Mouse (Mus musculus): ENCODE results near the gene Sec14l1. TPM values are rescaled to one million over a fixed set of nuclear protein-coding genes. Genes with fewer than 3 reads are reported as not detected.

Sec14l1 gene
- polyA plus RNA-seq, 1 experiment = 133 TPM

DNA sequence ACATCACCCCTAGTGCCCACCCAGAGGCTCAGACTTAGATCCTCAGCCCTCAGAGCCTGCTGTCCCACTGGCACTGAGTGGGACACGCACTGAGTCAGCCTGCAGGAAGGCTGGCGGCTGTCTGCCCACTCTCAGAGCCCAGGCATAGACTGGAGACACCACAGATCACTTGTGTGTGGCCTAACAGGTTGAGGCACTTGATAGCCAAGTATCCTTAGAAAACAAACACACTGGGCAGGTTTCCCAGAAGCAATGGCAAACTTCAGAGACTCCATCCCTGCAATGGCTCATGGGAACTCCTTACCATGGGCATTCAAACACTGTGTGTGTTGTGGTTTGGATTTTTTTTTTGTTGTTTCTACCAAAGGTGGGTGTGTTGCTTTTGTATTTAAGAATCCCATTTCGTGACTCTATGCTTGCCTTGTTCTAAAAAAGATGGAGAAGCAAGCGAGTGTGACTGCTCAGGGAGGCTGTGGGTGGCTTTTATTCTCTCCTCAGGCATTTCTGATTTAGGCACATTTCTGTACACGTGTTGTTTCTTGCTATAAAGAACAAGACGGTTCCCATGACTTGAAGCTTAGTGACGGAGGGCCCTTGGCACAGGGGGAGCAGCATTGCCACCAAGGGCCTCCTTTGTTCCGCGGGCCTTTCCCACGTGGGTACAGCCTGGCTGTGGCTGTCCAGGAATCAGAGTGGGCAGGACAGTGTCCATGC is 10.8 kb upstream of the Sec14l1 start:
- Histone ChIP-seq H3K36me3 (ENCODE audit: control insufficient read depth, insufficient read depth, low read length) (no peaks in the 10 kb centered on the region), H3K4me3 (ENCODE audit: control insufficient read depth, low read depth, low read length) (no peak overlapping the region), H3K27me3 (ENCODE audit: control insufficient read depth, insufficient read depth, low read length) (no peaks in the 10 kb centered on the region), H3K4me1 (ENCODE audit: control insufficient read depth, insufficient read depth, low read length) (peaks cover 5% of the 10 kb centered on the region; the same call in 1 of the 2 replicates), H3K27ac (ENCODE audit: control insufficient read depth, insufficient read depth, low read depth, low read length) (peak overlapping the region; percentile 67)
- no peak for TF ChIP-seq POLR2A (IDR thresholded peaks at IDR 0.05; ENCODE audit: control insufficient read depth, low read depth, low read length)
- no peak for TF ChIP-seq CTCF (IDR thresholded peaks at IDR 0.05; ENCODE audit: control insufficient read depth, insufficient read depth, insufficient replicate concordance, low read depth, low read length)

DNA sequence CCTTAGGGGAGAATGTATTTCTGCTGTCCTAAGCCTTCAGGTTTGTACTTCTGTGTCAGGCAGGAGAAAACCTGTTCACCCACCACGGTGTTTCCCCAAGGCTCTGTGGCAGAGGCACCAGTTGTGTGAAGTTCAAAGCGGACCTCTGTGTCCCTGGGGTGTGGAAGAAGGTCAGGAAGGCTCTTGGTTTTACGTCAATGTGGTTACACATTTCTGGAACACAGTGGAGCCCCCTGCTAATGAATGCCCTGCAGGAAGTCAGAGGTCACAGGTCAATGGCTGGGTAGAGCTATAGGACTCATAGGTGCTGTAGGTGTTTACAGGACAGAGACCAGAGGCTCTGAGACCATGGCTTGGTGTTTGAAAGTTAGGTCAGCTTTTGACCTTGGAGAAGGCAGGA is 9.7 kb upstream of the Sec14l1 start:
- Histone ChIP-seq H3K27ac (ENCODE audit: control insufficient read depth, insufficient read depth, low read depth, low read length) (no peak overlapping the region), H3K4me1 (ENCODE audit: control insufficient read depth, insufficient read depth, low read length) (peaks cover 5% of the 10 kb centered on the region; the same call in 1 of the 2 replicates)

DNA sequence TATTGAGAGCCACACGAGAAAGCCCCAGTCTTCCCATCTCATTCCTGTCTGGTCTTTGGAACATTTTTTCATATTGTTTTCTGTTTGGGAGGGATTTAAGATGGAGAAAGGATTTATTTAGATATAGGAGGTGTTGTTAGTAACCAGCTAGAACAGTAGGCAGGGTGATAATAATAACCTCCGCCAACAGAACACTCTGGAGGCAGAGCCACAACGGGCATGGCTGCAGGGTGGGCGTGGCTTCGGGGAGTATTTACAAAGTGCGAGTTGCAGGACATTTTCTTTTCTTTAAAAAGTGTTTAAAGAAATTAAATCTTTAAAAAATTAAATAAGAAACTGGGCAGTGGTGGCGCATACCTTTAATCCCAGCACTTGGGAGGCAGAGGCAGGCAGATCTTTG is 9.1 kb upstream of the Sec14l1 start:
- H3K27ac ChIP-seq (ENCODE audit: control insufficient read depth, insufficient read depth, low read depth, low read length) = no peak overlapping the region
- no peak for TF ChIP-seq CTCF (IDR thresholded peaks at IDR 0.05; ENCODE audit: control insufficient read depth, insufficient read depth, insufficient replicate concordance, low read depth, low read length)
- no peak for TF ChIP-seq POLR2A (IDR thresholded peaks at IDR 0.05; ENCODE audit: control insufficient read depth, low read depth, low read length)
- no peaks in the 10 kb centered on the region for H3K27me3 ChIP-seq (ENCODE audit: control insufficient read depth, insufficient read depth, low read length)
- H3K36me3 ChIP-seq (ENCODE audit: control insufficient read depth, insufficient read depth, low read length) = no peaks in the 10 kb centered on the region
- peaks cover 5% of the 10 kb centered on the region; the same call in 1 of the 2 replicates for H3K4me1 ChIP-seq (ENCODE audit: control insufficient read depth, insufficient read depth, low read length)
- no peak overlapping the region for H3K4me3 ChIP-seq (ENCODE audit: control insufficient read depth, low read depth, low read length)

More for the DNA sequence above, 9.7 kb upstream of the Sec14l1 start:
- Histone ChIP-seq H3K4me3 (ENCODE audit: control insufficient read depth, low read depth, low read length) (no peak overlapping the region), H3K36me3 (ENCODE audit: control insufficient read depth, insufficient read depth, low read length) (no peaks in the 10 kb centered on the region), H3K27me3 (ENCODE audit: control insufficient read depth, insufficient read depth, low read length) (no peaks in the 10 kb centered on the region)
- no peak for TF ChIP-seq CTCF (IDR thresholded peaks at IDR 0.05; ENCODE audit: control insufficient read depth, insufficient read depth, insufficient replicate concordance, low read depth, low read length)
- no peak for TF ChIP-seq POLR2A (IDR thresholded peaks at IDR 0.05; ENCODE audit: control insufficient read depth, low read depth, low read length)

DNA sequence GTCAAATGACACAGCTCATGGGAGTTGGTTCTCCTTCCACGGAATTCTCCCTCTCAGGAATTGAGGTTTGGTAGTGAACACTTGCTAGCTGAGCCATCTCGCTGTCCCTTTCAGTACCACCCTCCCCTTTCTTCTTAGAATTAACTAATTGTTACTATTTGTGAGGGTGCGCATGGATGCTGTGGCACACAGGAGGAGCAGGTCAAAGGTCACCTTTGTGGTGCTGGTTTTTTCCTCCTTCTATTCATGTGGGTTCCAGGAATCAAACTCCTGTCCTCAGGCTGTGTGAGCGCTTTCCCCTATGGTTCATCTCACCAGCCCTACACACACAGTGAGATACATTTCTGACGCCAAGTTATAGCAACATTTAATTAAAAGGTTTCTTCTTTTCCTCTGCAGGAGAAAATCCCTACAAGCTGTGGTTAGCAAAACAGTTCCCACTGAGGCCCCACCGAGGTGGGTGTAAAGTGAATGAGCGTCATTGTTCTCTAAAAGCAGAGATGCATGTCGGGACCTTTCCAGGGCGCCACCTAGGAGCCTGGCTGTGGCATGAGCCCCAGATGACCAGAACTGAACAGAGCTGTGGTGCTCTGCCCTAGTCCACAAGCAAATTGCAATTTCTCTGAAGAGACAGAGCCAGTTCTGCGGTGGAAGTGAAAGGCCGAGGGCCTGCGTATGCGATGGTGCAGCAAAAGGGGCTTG is 8.2 kb upstream of the Sec14l1 start:
- Histone ChIP-seq H3K4me3 (ENCODE audit: control insufficient read depth, low read depth, low read length) (no peak overlapping the region), H3K27ac (ENCODE audit: control insufficient read depth, insufficient read depth, low read depth, low read length) (no peak overlapping the region)
- no peak for TF ChIP-seq CTCF (IDR thresholded peaks at IDR 0.05; ENCODE audit: control insufficient read depth, insufficient read depth, insufficient replicate concordance, low read depth, low read length)
- TF ChIP-seq POLR2A (IDR thresholded peaks at IDR 0.05; ENCODE audit: control insufficient read depth, low read depth, low read length) = no peak

DNA sequence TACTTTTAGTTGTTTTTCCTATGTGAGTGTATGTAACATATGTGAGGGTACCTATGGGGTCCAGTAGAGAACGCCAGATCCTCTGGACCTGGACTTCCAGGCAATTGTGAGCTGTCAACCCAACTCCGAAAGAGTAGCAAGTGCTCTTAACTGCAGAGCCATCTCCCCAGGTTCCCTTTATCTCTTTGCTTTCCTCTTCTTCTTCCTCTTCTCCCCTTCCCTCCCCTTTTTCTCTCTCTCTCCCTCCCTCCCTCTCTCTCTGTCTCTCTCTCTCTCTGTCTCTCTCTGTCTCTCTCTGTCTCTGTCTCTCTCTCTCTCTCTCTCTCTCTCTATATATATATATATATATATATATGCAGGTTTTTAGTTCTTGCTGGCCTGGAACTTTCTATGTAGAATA is 7.1 kb upstream of the Sec14l1 start:
- no peaks in the 10 kb centered on the region for H3K36me3 ChIP-seq (ENCODE audit: control insufficient read depth, insufficient read depth, low read length)
- H3K27ac ChIP-seq (ENCODE audit: control insufficient read depth, insufficient read depth, low read depth, low read length) = no peak overlapping the region
- H3K4me1 ChIP-seq (ENCODE audit: control insufficient read depth, insufficient read depth, low read length) = no peaks in the 10 kb centered on the region
- H3K27me3 ChIP-seq (ENCODE audit: control insufficient read depth, insufficient read depth, low read length) = no peaks in the 10 kb centered on the region
- H3K4me3 ChIP-seq (ENCODE audit: control insufficient read depth, low read depth, low read length) = no peak overlapping the region
- TF ChIP-seq POLR2A (IDR thresholded peaks at IDR 0.05; ENCODE audit: control insufficient read depth, low read depth, low read length) (no peak), CTCF (IDR thresholded peaks at IDR 0.05; ENCODE audit: control insufficient read depth, insufficient read depth, insufficient replicate concordance, low read depth, low read length) (no peak)

More for the DNA sequence above, 8.2 kb upstream of the Sec14l1 start:
- Histone ChIP-seq H3K27me3 (ENCODE audit: control insufficient read depth, insufficient read depth, low read length) (no peaks in the 10 kb centered on the region), H3K4me1 (ENCODE audit: control insufficient read depth, insufficient read depth, low read length) (no peaks in the 10 kb centered on the region; the same call in 1 of the 2 replicates), H3K36me3 (ENCODE audit: control insufficient read depth, insufficient read depth, low read length) (no peaks in the 10 kb centered on the region)

DNA sequence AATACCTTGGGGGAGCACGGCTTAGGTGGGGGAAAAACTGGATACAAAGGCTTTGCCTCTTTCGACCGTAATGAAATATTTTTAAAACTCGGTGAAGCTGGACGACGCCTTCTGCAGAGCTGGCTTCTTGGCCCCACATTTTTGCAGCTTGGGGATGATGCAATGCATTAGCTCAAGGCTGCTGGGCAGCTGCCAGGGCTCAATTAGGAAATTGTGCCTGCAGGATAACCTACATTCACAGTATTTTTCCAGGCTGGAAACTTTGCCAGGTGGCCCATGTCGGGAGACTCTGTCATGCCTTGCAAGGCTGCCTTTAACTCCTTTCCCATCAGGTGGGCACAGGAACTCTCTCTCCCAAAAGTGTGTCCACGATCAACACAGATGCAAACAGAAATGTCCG is 6.4 kb upstream of the Sec14l1 start:
- Histone ChIP-seq H3K36me3 (ENCODE audit: control insufficient read depth, insufficient read depth, low read length) (no peaks in the 10 kb centered on the region), H3K4me1 (ENCODE audit: control insufficient read depth, insufficient read depth, low read length) (no peaks in the 10 kb centered on the region), H3K27me3 (ENCODE audit: control insufficient read depth, insufficient read depth, low read length) (no peaks in the 10 kb centered on the region), H3K4me3 (ENCODE audit: control insufficient read depth, low read depth, low read length) (no peak overlapping the region), H3K27ac (ENCODE audit: control insufficient read depth, insufficient read depth, low read depth, low read length) (peak overlapping the region; percentile 8; the same call in 1 of the 2 replicates)
- no peak for TF ChIP-seq CTCF (IDR thresholded peaks at IDR 0.05; ENCODE audit: control insufficient read depth, insufficient read depth, insufficient replicate concordance, low read depth, low read length)
- TF ChIP-seq POLR2A (IDR thresholded peaks at IDR 0.05; ENCODE audit: control insufficient read depth, low read depth, low read length) = no peak

DNA sequence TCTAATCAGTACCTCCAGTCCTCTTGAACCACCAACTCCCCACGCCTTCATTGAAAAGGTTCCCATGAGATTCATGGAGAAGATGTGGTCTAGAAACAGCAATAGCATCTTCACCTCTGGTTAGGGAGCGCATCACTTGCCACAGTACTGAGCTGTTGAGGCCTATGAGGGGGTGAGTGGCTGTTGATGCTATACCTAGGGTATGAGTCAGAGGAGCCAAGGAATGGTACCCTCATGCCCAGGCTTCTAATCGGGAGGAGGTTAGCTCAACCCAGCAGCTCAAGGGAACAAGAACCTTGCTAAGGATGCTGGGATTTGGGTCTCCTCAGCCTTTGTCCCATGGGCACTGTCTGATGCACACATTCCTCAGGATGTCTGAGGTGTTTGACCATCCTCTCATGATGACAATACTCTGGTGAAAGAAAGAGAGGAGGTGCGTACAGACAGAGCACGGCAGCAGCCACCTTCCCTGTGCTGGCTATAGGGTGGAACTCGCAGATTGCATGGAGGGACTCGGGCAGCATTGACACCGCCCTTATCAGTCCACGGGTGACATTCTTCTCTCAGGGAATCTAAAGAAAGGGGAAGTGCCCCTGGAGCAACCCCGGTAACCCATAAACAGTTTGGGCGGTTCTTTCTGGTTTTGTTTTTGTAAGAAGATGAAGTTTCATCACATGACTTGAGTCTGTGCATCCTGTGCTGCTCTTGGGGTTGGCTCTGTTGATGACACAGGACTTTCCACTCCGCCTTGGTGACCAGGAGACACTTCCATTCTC is 5.6 kb upstream of the Sec14l1 start:
- no peaks in the 10 kb centered on the region for H3K36me3 ChIP-seq (ENCODE audit: control insufficient read depth, insufficient read depth, low read length)
- TF ChIP-seq POLR2A (IDR thresholded peaks at IDR 0.05; ENCODE audit: control insufficient read depth, low read depth, low read length) (no peak), CTCF (IDR thresholded peaks at IDR 0.05; ENCODE audit: control insufficient read depth, insufficient read depth, insufficient replicate concordance, low read depth, low read length) (no peak)
- H3K27ac ChIP-seq (ENCODE audit: control insufficient read depth, insufficient read depth, low read depth, low read length) = peak overlapping the region; percentile 8; the same call in 1 of the 2 replicates
- no peaks in the 10 kb centered on the region for H3K27me3 ChIP-seq (ENCODE audit: control insufficient read depth, insufficient read depth, low read length)
- no peak overlapping the region for H3K4me3 ChIP-seq (ENCODE audit: control insufficient read depth, low read depth, low read length)
- peaks cover 4% of the 10 kb centered on the region for H3K4me1 ChIP-seq (ENCODE audit: control insufficient read depth, insufficient read depth, low read length)

All from testis, adult 2 months (tissue).